Mouse (Mus musculus) adipose tissue, adult 10 weeks (tissue): Measurements from ENCODE around the gene Olfr550. TPM values are rescaled to one million over a fixed set of nuclear protein-coding genes. Genes with fewer than 3 reads are reported as not detected.

ENCODE experiments used
- polyA plus RNA-seq: library from polyadenylated mRNA; stranded (reverse); fragments of 350-450 nt; fragmentation: Illumina TruSeq; extraction: RNeasy Lipid Tissue Mini Kit (QIAGEN cat#74804); gene quantifications from one replicate; pipeline ENCODE4 v1.2.3, GENCODE M21; 2014; ENCODE audit warnings: low read depth, low replicate concordance

Olfr550 gene
- not detected for polyA plus RNA-seq

GRCm38 (mm10) chr7:102571142-102571541 lies at the start of gene Olfr550:
Gene Olfr550 (plus strand): TSS chr7:102571442.

GRCm38 (mm10) chr7:102534449-102534848 lies 36.8 kb upstream of the Olfr550 start, which contains the start of gene Olfr547:
Gene Olfr547 (plus strand): TSS chr7:102534749.

GRCm38 (mm10) chr7:102540596-102540995 lies 30.6 kb upstream of the Olfr550 start, which contains the start of gene Olfr548-ps1:
Gene Olfr548-ps1 (plus strand): TSS chr7:102540896.

DNA sequence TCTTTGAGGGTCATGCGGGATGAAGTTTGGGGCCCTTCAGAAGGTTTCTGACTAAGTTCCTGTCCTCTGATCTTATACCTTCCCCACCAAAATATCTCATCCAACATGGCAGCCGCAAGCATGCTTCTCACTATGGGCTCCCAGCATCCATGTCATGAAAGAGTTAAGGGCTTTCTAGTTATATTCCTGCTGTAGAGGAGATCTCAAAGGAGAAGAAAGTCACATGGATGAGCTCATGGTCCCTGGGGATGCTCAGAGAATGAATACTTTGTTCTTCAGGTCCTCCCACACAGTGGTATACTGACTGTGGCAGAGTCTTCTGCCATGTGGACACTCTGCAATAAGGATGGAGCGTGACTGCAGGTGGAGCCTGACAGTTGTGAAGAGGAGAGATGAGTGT lies 21.7 kb upstream of the Olfr550 start, which contains the start of gene Olfr549:
Olfr549 (plus strand) TSS at position 301 of the 400 bp plus-strand sequence.

GRCm38 (mm10) chr7:102564999-102565997 lies 5.9 kb upstream of the Olfr550 start, which contains the start of gene Trim21:
Gene Trim21 (minus strand): TSS chr7:102565486.

DNA sequence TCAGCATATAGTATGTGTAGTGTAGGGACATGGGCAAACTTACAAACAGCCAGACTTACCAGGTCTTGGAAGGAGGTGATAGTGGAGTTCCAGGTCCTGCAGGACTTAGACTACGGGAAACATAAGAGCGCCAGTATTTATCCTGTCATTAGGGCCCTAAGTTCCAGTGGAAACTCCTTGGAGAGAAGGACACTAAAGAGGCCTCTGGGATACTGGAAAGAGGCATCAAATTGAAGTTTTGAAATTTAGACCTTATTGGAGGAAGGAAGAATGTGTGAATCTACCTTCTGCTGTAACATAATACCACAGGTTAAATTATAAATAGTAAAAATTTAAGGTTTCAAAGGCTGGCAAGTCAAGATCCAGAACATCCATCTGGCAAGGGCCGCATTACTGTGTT lies 20.5 kb downstream of the Olfr550 start, which contains the start of gene Olfr551:
Olfr551 (minus strand) TSS at position 101 of the 400 bp plus-strand sequence.

GRCm38 (mm10) chr7:102597378-102598031 lies 26.3 kb downstream of the Olfr550 start, which contains the start of gene Olfr552:
Gene Olfr552 (plus strand): TSS chr7:102597770.

DNA sequence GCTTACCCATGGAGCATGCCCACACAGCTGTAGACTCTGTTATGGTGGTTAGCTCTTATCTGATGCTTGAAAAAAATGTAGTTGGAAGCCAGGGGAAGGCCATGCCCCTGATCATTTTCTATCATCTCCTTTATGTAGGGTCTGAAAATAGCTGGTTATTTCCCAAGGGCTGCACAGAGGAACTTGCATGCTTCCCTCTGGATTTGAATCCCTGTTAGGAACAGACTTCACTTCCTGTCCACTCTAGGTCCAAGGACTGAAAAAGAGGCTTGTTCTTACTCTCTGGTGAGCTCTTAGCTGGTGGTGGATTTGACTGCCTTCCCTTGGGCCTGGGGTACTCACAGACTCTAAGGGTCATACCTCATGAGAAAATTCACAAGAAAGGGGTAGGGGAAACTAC lies 46.9 kb downstream of the Olfr550 start, which contains the start of gene Olfr553:
Olfr553 (minus strand) TSS at position 101 of the 400 bp plus-strand sequence.

Other genes starting within 250 kb of the Olfr550 start
- gene Rrm1, start 129.7 kb upstream of the Olfr550 start, polyA plus RNA-seq: 20.0 TPM
- 0.56 TPM for gene Olfr543, start 89.8 kb upstream of the Olfr550 start, polyA plus RNA-seq
- gene Olfr544, start 83.1 kb upstream of the Olfr550 start, polyA plus RNA-seq: not detected
- not detected for gene Olfr545, start 71.9 kb upstream of the Olfr550 start, polyA plus RNA-seq
- gene Olfr547, start 36.7 kb upstream of the Olfr550 start, polyA plus RNA-seq: not detected
- gene Olfr548-ps1, start 30.5 kb upstream of the Olfr550 start, polyA plus RNA-seq: not detected
- gene Olfr549, start 21.6 kb upstream of the Olfr550 start, polyA plus RNA-seq: not detected
- gene Trim21, start 6.0 kb upstream of the Olfr550 start, polyA plus RNA-seq: 11.5 TPM
- gene Olfr551, start 20.4 kb downstream of the Olfr550 start, polyA plus RNA-seq: not detected
- gene Olfr552, start 26.3 kb downstream of the Olfr550 start, polyA plus RNA-seq: not detected
- gene Olfr553, start 46.8 kb downstream of the Olfr550 start, polyA plus RNA-seq: not detected
- gene Olfr554, start 67.0 kb downstream of the Olfr550 start, polyA plus RNA-seq: not detected
- gene Olfr555, start 87.4 kb downstream of the Olfr550 start, polyA plus RNA-seq: not detected
- not detected for gene Olfr556, start 93.5 kb downstream of the Olfr550 start, polyA plus RNA-seq
- 32.3 TPM for gene Trim68, start 115.9 kb downstream of the Olfr550 start, polyA plus RNA-seq
- gene Olfr557, start 124.5 kb downstream of the Olfr550 start, polyA plus RNA-seq: not detected
- 1.8 TPM for gene Olfr558, start 130.8 kb downstream of the Olfr550 start, polyA plus RNA-seq
- gene Olfr33, start 147.6 kb downstream of the Olfr550 start, polyA plus RNA-seq: not detected
- gene Olfr559, start 156.0 kb downstream of the Olfr550 start, polyA plus RNA-seq: not detected
- gene Olfr560, start 187.9 kb downstream of the Olfr550 start, polyA plus RNA-seq: not detected
- gene Olfr78, start 188.0 kb downstream of the Olfr550 start, polyA plus RNA-seq: 1.7 TPM
- not detected for gene Olfr561, start 199.8 kb downstream of the Olfr550 start, polyA plus RNA-seq
- not detected for gene Olfr564, start 232.0 kb downstream of the Olfr550 start, polyA plus RNA-seq